Mouse (Mus musculus) ES-Bruce4 (cell line): ENCODE results near the gene Mier3.

Experiments
- CTCF ChIP-seq: IDR thresholded peaks from one replicate; pipeline ENCODE4 v1.8.1; 2011; ENCODE audit warnings: low read depth, low read length
- EP300 ChIP-seq: IDR thresholded peaks from 2 replicates; pipeline ENCODE4 v1.6.1; 2011; ENCODE audit warnings: low read depth, low read length; ENCODE audit not compliant: insufficient read depth
- POLR2A ChIP-seq: IDR thresholded peaks from one replicate; pipeline ENCODE4 v1.8.1; 2011; ENCODE audit warnings: low read length; ENCODE audit not compliant: insufficient read depth

DNA sequence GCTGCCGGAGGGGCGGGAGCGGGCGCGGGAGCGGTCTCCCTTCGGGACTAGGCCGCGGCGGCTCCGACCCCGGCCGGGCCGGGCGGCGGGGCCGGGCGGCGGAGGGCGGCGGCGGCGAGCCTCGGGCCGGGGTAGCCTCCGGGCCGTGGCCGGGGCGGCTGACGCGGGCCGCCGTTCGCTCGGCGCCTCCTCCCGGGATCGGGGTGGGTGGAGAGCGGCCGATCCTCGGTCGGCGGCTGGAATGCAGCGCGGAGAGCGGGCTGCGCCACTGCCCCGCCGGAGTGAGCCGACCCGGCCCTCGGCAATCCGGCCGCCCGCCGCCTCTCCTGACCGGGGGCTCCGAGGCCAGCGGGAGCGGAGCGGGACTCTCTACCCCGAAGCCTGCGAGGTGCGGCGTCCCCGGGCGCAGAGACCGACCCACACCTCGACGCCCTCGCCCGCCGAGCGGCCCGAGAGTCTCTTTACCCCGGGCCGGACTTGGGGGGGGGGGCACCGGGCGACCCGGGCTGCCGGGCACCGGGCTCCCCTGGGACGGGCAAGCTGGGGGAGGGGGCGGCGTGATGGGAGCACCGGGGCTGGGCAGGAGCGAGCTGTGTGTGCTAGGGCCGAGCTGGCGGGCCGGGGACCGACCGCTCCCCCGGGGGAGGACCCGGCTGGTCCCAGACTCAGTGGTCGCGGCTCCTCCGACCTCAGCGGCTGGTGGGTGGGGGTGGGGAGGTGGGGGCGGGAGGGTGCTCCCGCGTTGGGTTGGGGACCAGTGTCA is 5.9 kb downstream of the Mier3 start:
- TF ChIP-seq CTCF: no peak
- no peak for TF ChIP-seq POLR2A
- TF ChIP-seq EP300: no peak
